Mouse (Mus musculus): Measurements from ENCODE around the gene Evpl. TPM values are rescaled to one million over a fixed set of nuclear protein-coding genes. Genes with fewer than 3 reads are reported as not detected.
A peak's percentile ranks its signal among the peaks of the same experiment; 100 is the strongest.

Gene Evpl
- polyA plus RNA-seq, 1 experiment, result 0.96 TPM

- no peak for TF ChIP-seq POLR2A (IDR thresholded peaks at IDR 0.05; ENCODE audit: borderline replicate concordance, extremely low read depth, insufficient read depth, insufficient read length, poor library complexity, severe bottlenecking)
- TF ChIP-seq CTCF (IDR thresholded peaks at IDR 0.05; ENCODE audit: borderline replicate concordance, extremely low read depth, insufficient read depth, insufficient read length), result no peak
- DNase-seq (ENCODE audit: low read depth), result no peak
These were observed 15.3 kb upstream of the Evpl start for GRCm38 (mm10) chr11:116253076-116253600.

DNA sequence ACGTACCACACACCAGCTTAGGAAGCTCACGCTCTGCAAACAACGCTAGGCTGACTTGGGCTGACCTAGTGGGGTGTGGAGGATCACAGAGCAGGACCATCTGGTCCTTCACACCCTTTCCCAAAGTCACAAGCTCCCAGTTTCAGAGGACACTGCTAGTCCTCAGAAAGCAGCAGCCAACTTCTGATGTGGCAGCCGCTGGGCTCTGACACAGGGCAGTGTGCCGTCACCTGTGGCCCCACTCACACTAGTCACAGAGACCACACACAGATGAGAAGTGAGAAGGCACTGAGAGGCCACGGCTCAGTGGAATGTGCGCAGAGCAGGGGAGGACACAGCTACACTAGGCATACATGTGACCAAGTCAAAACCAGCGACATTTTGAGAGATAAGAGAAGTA is 13.0 kb upstream of the Evpl start:
- TF ChIP-seq POLR2A (IDR thresholded peaks at IDR 0.05; ENCODE audit: borderline replicate concordance, extremely low read depth, insufficient read depth, insufficient read length, poor library complexity, severe bottlenecking) (no peak), CTCF (IDR thresholded peaks at IDR 0.05; ENCODE audit: borderline replicate concordance, extremely low read depth, insufficient read depth, insufficient read length) (no peak)
- no peak for DNase-seq (ENCODE audit: low read depth)

DNA sequence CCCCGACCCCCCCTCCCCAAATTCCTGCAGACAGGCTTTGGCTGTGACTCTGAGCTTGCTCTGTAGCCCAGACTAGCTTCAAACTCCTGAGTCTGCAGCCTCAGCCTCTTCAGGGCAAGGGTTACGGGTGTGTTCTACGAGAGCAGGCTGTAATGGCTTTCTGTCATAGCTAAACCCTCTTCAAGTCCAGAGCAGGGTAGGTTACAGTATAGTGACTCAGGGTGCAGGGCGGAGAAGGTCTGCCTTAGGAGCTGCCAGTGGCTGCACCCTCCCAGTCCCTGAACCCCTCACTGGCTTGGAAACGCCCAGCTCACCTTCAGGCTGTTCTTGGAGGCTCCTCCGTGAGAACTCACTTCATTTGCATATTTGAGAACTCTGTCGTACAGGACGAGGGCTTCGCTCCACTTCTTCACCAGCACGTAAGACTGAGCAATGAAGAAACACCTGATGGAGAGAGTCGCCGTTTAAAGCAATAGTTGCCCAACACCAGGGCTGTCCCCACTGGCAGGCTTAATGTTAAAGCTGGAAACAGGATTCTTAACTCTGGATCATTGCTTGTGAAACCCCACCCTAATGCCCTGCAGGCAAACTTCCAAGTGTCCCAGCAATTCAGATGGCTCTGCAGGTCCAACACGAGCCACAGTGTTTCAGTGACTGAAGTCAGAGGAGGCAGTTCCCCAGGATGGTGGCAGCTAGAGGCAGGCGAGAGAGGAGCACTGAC is 9.8 kb upstream of the Evpl start:
- no peak for DNase-seq (ENCODE audit: low read depth)
- TF ChIP-seq POLR2A (IDR thresholded peaks at IDR 0.05; ENCODE audit: borderline replicate concordance, extremely low read depth, insufficient read depth, insufficient read length, poor library complexity, severe bottlenecking) (no peak), CTCF (IDR thresholded peaks at IDR 0.05; ENCODE audit: borderline replicate concordance, extremely low read depth, insufficient read depth, insufficient read length) (no peak)

- DNase-seq (ENCODE audit: low read depth), result no peak
- TF ChIP-seq POLR2A (IDR thresholded peaks at IDR 0.05; ENCODE audit: borderline replicate concordance, extremely low read depth, insufficient read depth, insufficient read length, poor library complexity, severe bottlenecking) (no peak), CTCF (IDR thresholded peaks at IDR 0.05; ENCODE audit: borderline replicate concordance, extremely low read depth, insufficient read depth, insufficient read length) (no peak)
These were observed 7.7 kb upstream of the Evpl start for GRCm38 (mm10) chr11:116245616-116246015.

DNA sequence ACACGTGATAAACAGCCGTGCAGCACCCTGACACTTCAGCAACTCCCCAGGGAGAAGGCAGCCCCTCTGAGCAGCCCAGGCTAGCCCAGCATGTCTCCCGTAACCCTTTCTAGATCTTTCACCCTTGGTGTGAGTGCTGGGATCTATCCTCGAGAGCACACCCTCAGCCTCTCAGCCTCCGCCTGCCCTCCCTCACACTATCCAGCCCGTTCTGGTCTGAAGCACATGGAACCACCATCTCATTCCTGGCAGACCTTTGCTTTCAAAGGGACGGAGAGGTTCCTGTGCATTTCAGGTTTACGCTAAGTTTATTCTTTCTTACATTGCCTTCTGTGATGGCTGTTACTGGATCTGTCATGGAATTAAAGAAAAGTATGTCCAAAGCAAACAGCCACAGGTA is 6.7 kb upstream of the Evpl start:
- TF ChIP-seq POLR2A (IDR thresholded peaks at IDR 0.05; ENCODE audit: borderline replicate concordance, extremely low read depth, insufficient read depth, insufficient read length, poor library complexity, severe bottlenecking), result no peak
- TF ChIP-seq CTCF (IDR thresholded peaks at IDR 0.05; ENCODE audit: borderline replicate concordance, extremely low read depth, insufficient read depth, insufficient read length), result no peak
- DNase-seq (ENCODE audit: low read depth), result no peak

- TF ChIP-seq POLR2A (IDR thresholded peaks at IDR 0.05; ENCODE audit: borderline replicate concordance, extremely low read depth, insufficient read depth, insufficient read length, poor library complexity, severe bottlenecking) (no peak), CTCF (IDR thresholded peaks at IDR 0.05; ENCODE audit: borderline replicate concordance, extremely low read depth, insufficient read depth, insufficient read length) (no peak)
- no peak for DNase-seq (ENCODE audit: low read depth)
These were observed 3.9 kb upstream of the Evpl start for GRCm38 (mm10) chr11:116241744-116242235.

- DNase-seq (ENCODE audit: low read depth), result no peak
- no peak for TF ChIP-seq POLR2A (IDR thresholded peaks at IDR 0.05; ENCODE audit: borderline replicate concordance, extremely low read depth, insufficient read depth, insufficient read length, poor library complexity, severe bottlenecking)
- TF ChIP-seq CTCF (IDR thresholded peaks at IDR 0.05; ENCODE audit: borderline replicate concordance, extremely low read depth, insufficient read depth, insufficient read length), result no peak
These were observed 1.9 kb upstream of the Evpl start for GRCm38 (mm10) chr11:116239797-116240196.

DNA sequence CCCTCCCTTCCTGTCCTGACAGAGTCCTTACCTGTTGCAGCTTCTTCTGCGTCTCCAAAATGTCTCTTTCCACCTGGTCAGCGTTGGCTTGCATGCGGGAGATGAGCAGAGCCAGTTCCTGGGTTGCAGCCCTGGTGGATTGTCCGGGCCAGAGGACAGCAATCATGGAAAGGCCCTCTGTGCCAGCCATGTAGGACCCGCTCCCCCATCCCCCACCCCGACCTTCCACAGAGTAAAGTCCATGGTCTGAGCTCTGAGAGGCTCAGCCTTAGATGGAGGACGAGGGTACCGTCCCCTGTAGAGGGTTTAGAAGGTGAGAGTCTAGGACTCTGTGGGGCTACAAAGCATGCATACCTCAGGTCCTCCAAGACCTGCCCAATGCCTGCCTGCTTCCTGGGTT is 3.0 kb downstream of the Evpl start:
- no peak for TF ChIP-seq POLR2A (IDR thresholded peaks at IDR 0.05; ENCODE audit: borderline replicate concordance, extremely low read depth, insufficient read depth, insufficient read length, poor library complexity, severe bottlenecking)
- no peak for TF ChIP-seq CTCF (IDR thresholded peaks at IDR 0.05; ENCODE audit: borderline replicate concordance, extremely low read depth, insufficient read depth, insufficient read length)

GRCm38 (mm10) chr11:116232427-116232826 is 5.5 kb downstream of the Evpl start:
- DNase-seq (ENCODE audit: low read depth), result no peak
- TF ChIP-seq POLR2A (IDR thresholded peaks at IDR 0.05; ENCODE audit: borderline replicate concordance, extremely low read depth, insufficient read depth, insufficient read length, poor library complexity, severe bottlenecking), result no peak
- TF ChIP-seq CTCF (IDR thresholded peaks at IDR 0.05; ENCODE audit: borderline replicate concordance, extremely low read depth, insufficient read depth, insufficient read length), result no peak

More for the DNA sequence above, 3.0 kb downstream of the Evpl start:
- DNase-seq (ENCODE audit: low read depth), result no peak

DNA sequence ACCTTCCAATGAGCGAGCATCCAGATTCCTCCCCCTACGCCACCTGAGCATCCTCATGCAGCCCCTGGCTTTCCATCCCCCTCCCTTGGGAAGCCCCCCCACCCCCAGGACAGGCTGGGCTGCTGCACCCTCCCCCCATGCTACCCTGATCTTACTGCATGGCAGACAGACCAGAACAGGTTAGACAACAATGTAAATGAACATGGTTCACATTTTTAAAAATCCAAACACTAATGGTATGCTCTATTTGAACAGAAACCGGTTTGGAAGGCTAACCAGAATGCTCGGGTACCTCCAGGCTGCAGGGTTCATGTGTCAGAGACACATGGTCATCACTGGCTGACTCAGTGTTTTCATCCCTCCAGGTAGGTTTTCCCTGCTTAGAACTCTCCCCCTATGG is 9.2 kb downstream of the Evpl start:
- no peak for DNase-seq (ENCODE audit: low read depth)

DNA sequence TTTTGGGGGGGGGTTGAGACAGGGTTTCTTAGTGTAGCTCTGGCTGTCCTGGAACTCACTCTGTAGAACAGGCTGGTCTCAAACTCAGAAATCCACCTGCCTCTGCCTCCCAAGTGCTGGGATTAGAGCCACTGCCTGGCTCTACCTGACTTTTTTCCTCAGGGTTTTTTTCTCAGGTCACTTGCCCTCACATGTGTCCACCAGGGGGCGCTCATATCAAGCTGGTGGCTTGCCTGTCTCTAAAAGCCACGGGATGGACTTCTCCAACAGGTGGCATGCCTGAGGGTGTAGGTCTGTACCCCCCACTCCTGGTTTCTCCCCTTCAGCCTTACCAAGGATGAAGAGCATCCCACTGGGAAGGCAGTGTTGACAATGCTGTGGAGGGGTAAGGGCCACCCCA is 11.5 kb downstream of the Evpl start:
- TF ChIP-seq CTCF (IDR thresholded peaks at IDR 0.05; ENCODE audit: borderline replicate concordance, extremely low read depth, insufficient read depth, insufficient read length) (peak; percentile 82), POLR2A (IDR thresholded peaks at IDR 0.05; ENCODE audit: borderline replicate concordance, extremely low read depth, insufficient read depth, insufficient read length, poor library complexity, severe bottlenecking) (no peak)

More for the DNA sequence above, 9.2 kb downstream of the Evpl start:
- no peak for TF ChIP-seq POLR2A (IDR thresholded peaks at IDR 0.05; ENCODE audit: borderline replicate concordance, extremely low read depth, insufficient read depth, insufficient read length, poor library complexity, severe bottlenecking)
- TF ChIP-seq CTCF (IDR thresholded peaks at IDR 0.05; ENCODE audit: borderline replicate concordance, extremely low read depth, insufficient read depth, insufficient read length), result no peak

GRCm38 (mm10) chr11:116222740-116223059 is 15.2 kb downstream of the Evpl start:
- TF ChIP-seq CTCF (IDR thresholded peaks at IDR 0.05; ENCODE audit: borderline replicate concordance, extremely low read depth, insufficient read depth, insufficient read length) (no peak), POLR2A (IDR thresholded peaks at IDR 0.05; ENCODE audit: borderline replicate concordance, extremely low read depth, insufficient read depth, insufficient read length, poor library complexity, severe bottlenecking) (no peak)
- DNase-seq (ENCODE audit: low read depth), result no peak

More for the DNA sequence above, 11.5 kb downstream of the Evpl start:
- DNase-seq (ENCODE audit: low read depth), result peak; percentile 66
